Mouse (Mus musculus) liver, postnatal 0 days (tissue): ENCODE results near the gene Tesk1.

ENCODE experiments used
- CTCF ChIP-seq: sonication (generic); IDR thresholded peaks from 2 replicates; pipeline ENCODE4 v1.5.1; 2016; ENCODE audit warnings: antibody characterized with exemption, low read depth
- EP300 ChIP-seq: IDR thresholded peaks from 2 replicates; pipeline ENCODE4 v1.6.1; 2016; ENCODE audit warnings: antibody characterized with exemption, low read depth, mild to moderate bottlenecking

- TF ChIP-seq CTCF (no peak), EP300 (no peak)
These were observed 47.9 kb downstream of the Tesk1 start for GRCm38 (mm10) chr4:43489611-43490010.
